Mouse (Mus musculus): ENCODE results near the gene Rasgrf2. TPM values are rescaled to one million over a fixed set of nuclear protein-coding genes. Genes with fewer than 3 reads are reported as not detected.

Rasgrf2 gene
- total and polyA plus RNA-seq, 3 experiments: not detected

DNA sequence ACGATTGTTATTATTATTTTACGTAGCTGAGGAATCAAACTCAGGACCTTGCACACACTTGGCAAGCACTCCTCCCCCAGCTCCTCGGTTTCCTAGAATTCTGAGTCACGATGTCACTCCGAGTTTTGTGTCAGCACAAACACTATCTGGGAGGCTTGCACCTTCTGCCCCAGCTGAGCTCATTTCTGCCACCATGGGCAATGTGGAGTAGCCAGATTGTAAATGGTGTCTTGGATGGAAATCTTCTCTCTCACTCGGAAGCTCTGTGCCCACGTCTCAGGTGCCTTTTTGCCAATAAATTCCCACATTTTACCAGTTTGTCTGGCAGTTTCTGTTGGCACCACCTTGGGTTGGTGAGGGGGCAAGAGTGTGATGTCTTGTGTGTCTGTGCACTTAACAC lies 143.1 kb downstream of the Rasgrf2 start:
- no peaks in the 10 kb centered on the region for H3K36me3 ChIP-seq (ENCODE audit: control insufficient read depth in 1 of 2, insufficient read depth in 2 of 2, low read length in 2 of 2)
- DNase-seq (ENCODE audit: low read depth, low spot score): no peak
- peaks cover 0 to 1% of the 10 kb centered on the region in 2 experiments; a peak in 2 of 4 replicates for H3K27me3 ChIP-seq (ENCODE audit: control insufficient read depth in 1 of 2, insufficient read depth in 2 of 2, low read length in 2 of 2)
- H3K79me2 ChIP-seq (ENCODE audit: control insufficient read depth, insufficient read depth, low read length, poor library complexity): no peaks in the 10 kb centered on the region
- no peak overlapping the region for H3K9ac ChIP-seq (ENCODE audit: control insufficient read depth, low read depth, low read length, poor library complexity, severe bottlenecking)
- H3K27ac ChIP-seq (ENCODE audit: control insufficient read depth, low read depth, low read length): no peak overlapping the region
- TF ChIP-seq MAZ (IDR thresholded peaks at IDR 0.05; ENCODE audit: low read depth, low read length) (no peak), JUND (IDR thresholded peaks at IDR 0.05; ENCODE audit: low read depth, low read length) (no peak), ZNF384 (IDR thresholded peaks at IDR 0.05; ENCODE audit: low read depth, low read length) (no peak), MAFK (IDR thresholded peaks at IDR 0.05; ENCODE audit: borderline replicate concordance, low read depth, low read length) (no peak), RCOR1 (IDR thresholded peaks at IDR 0.05; ENCODE audit: low read depth, low read length) (no peak), MXI1 (IDR thresholded peaks at IDR 0.05; ENCODE audit: low read depth, low read length) (no peak), MAX (IDR thresholded peaks at IDR 0.05; ENCODE audit: low read length) (no peak), MYC (IDR thresholded peaks at IDR 0.05; ENCODE audit: low read depth, low read length) (no peak), ELF1 (IDR thresholded peaks at IDR 0.05; ENCODE audit: low read depth, low read length) (no peak), POLR2A (IDR thresholded peaks at IDR 0.05; ENCODE audit: control insufficient read depth in 1 of 2, insufficient read depth in 1 of 2, low read depth in 1 of 2, low read length in 2 of 2, poor library complexity in 1 of 2) (no peak), ETS1 (IDR thresholded peaks at IDR 0.05; ENCODE audit: low read depth, low read length) (no peak), SMC3 (IDR thresholded peaks at IDR 0.05; ENCODE audit: low read depth, low read length) (no peak), USF2 (IDR thresholded peaks at IDR 0.05; ENCODE audit: borderline replicate concordance in 1 of 2, insufficient read depth in 1 of 2, low read depth in 1 of 2, low read length in 2 of 2) (no peak), CHD1 (IDR thresholded peaks at IDR 0.05; ENCODE audit: low read depth, low read length) (no peak), GABPA (IDR thresholded peaks at IDR 0.05; ENCODE audit: low read depth, low read length) (no peak), CTCF (IDR thresholded peaks at IDR 0.05 in 2 of 3, conservative IDR thresholded peaks at IDR 0.05 in 1 of 3; ENCODE audit: control insufficient read depth in 1 of 3, insufficient read depth in 1 of 3, low read depth in 2 of 3, low read length in 3 of 3, poor library complexity in 1 of 3, severe bottlenecking in 1 of 3) (no peak), USF1 (IDR thresholded peaks at IDR 0.05; ENCODE audit: low read depth, low read length) (no peak), GATA1 (IDR thresholded peaks at IDR 0.05; ENCODE audit: low read depth, low read length) (no peak)
- H3K9me3 ChIP-seq (replicated peaks; ENCODE audit: insufficient read depth, low read length): no peaks in the 10 kb centered on the region
- no peaks in the 10 kb centered on the region for H3K4me1 ChIP-seq (ENCODE audit: control insufficient read depth in 1 of 2, insufficient read depth in 2 of 2, low read length in 2 of 2)
- no peak overlapping the region for H3K4me3 ChIP-seq (ENCODE audit: control insufficient read depth in 1 of 2, insufficient read depth in 1 of 2, low read depth in 2 of 2, low read length in 2 of 2)

DNA sequence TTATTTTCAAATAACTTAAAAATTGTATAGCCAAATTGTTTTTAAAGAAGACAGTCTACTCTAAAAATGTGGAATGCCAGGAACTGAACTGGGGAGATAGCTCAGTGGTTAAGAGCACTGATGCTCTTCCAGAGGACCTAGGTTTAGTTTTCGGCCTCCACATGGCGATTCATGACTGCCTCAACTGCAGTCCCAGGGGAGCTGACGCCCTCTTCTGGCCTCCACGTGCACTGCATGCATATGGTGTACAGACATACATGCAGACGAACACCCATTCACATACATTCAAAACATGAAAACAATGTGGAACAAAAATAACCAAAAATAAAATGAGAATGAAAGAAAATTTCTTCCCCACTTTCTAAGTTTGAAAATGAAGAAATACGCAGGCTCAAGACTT lies 144.5 kb downstream of the Rasgrf2 start:
- H3K27me3 ChIP-seq (ENCODE audit: control insufficient read depth in 1 of 2, insufficient read depth in 2 of 2, low read length in 2 of 2): peaks cover 0 to 1% of the 10 kb centered on the region in 2 experiments; a peak in 2 of 4 replicates
- H3K36me3 ChIP-seq (ENCODE audit: control insufficient read depth in 1 of 2, insufficient read depth in 2 of 2, low read length in 2 of 2): no peaks in the 10 kb centered on the region
- H3K4me3 ChIP-seq (ENCODE audit: control insufficient read depth in 1 of 2, insufficient read depth in 1 of 2, low read depth in 2 of 2, low read length in 2 of 2): no peak overlapping the region
- H3K79me2 ChIP-seq (ENCODE audit: control insufficient read depth, insufficient read depth, low read length, poor library complexity): no peaks in the 10 kb centered on the region
- no peak for DNase-seq (ENCODE audit: low read depth, low spot score)
- TF ChIP-seq CTCF (IDR thresholded peaks at IDR 0.05 in 2 of 3, conservative IDR thresholded peaks at IDR 0.05 in 1 of 3; ENCODE audit: control insufficient read depth in 1 of 3, insufficient read depth in 1 of 3, low read depth in 2 of 3, low read length in 3 of 3, poor library complexity in 1 of 3, severe bottlenecking in 1 of 3) (0 out of 6 replicates have a peak, but pooled peaks of 2 of the 3 experiments have one; percentile 12 to 24), RCOR1 (IDR thresholded peaks at IDR 0.05; ENCODE audit: low read depth, low read length) (no peak), HCFC1 (IDR thresholded peaks at IDR 0.05; ENCODE audit: low read depth, low read length) (no peak), ETS1 (IDR thresholded peaks at IDR 0.05; ENCODE audit: low read depth, low read length) (no peak)
- H3K27ac ChIP-seq (ENCODE audit: control insufficient read depth, low read depth, low read length): no peak overlapping the region
- no peaks in the 10 kb centered on the region for H3K4me1 ChIP-seq (ENCODE audit: control insufficient read depth in 1 of 2, insufficient read depth in 2 of 2, low read length in 2 of 2)
- no peaks in the 10 kb centered on the region for H3K9me3 ChIP-seq (replicated peaks; ENCODE audit: insufficient read depth, low read length)
- H3K9ac ChIP-seq (ENCODE audit: control insufficient read depth, low read depth, low read length, poor library complexity, severe bottlenecking): no peak overlapping the region
